Mouse (Mus musculus) liver, adult 2 months (tissue): Measurements from ENCODE around the gene Grik2. TPM values are rescaled to one million over a fixed set of nuclear protein-coding genes. Genes with fewer than 3 reads are reported as not detected.
"Not testable (repeated sequence)": the region's sequence is repeated elsewhere in the genome, so short reads cannot be mapped to it uniquely, and the experiment has no call there.

Experiments used
- DNase-seq: peaks from one replicate; pipeline ENCODE4 v3.0.0-alpha.2; 2011; ENCODE audit warnings: low read depth, low spot score; ENCODE audit errors: extremely low read depth
- H3K27ac ChIP-seq: fragments of 200-500 bp; replicated peaks from 2 replicates; pipeline ENCODE4 v1.5.1; 2012; ENCODE audit warnings: low read depth, mild to moderate bottlenecking, control low read depth, inconsistent platforms, low read length; ENCODE audit not compliant: insufficient read depth
- H3K27me3 ChIP-seq: fragments of 200-500 bp; 2 replicates; pipeline ENCODE4 v1.6.1; 2012; ENCODE audit warnings: mild to moderate bottlenecking, moderate library complexity, low read length, inconsistent platforms; ENCODE audit not compliant: control insufficient read depth, insufficient read depth
- H3K36me3 ChIP-seq: fragments of 200-500 bp; 2 replicates; pipeline ENCODE4 v1.6.1; 2012; ENCODE audit warnings: low read length, inconsistent platforms; ENCODE audit not compliant: control insufficient read depth, insufficient read depth
- H3K4me1 ChIP-seq: fragments of 200-500 bp; 2 replicates; pipeline ENCODE4 v1.6.1; 2011; ENCODE audit warnings: low read length; ENCODE audit not compliant: control insufficient read depth, insufficient read depth
- H3K4me3 ChIP-seq: fragments of 200-500 bp; 2 replicates; pipeline ENCODE4 v1.5.1; 2011; ENCODE audit warnings: low read depth, mild to moderate bottlenecking, control low read depth, low read length, moderate library complexity; ENCODE audit not compliant: insufficient read depth
- H3K79me2 ChIP-seq: fragments of 200-500 bp; 2 replicates; pipeline ENCODE4 v1.6.1; 2012; ENCODE audit warnings: inconsistent platforms, mild to moderate bottlenecking, low read length, moderate library complexity; ENCODE audit not compliant: control insufficient read depth, insufficient read depth
- H3K9ac ChIP-seq: fragments of 200-500 bp; 2 replicates; pipeline ENCODE4 v1.6.1; 2012; ENCODE audit warnings: low read depth, mild to moderate bottlenecking, control low read depth, inconsistent platforms, low read length
- CTCF ChIP-seq: fragments of 200-500 bp; IDR thresholded peaks from 2 replicates; pipeline ENCODE4 v1.5.1; 2011; ENCODE audit warnings: low read depth, low read length, control low read depth
- POLR2A ChIP-seq: fragments of 200-500 bp; IDR thresholded peaks from 2 replicates; pipeline ENCODE4 v1.6.1; 2011; ENCODE audit warnings: low read length, control low read depth; ENCODE audit not compliant: insufficient read depth; ENCODE audit errors: extremely low read depth
- WGBS: fragments of 180-500 bp; shearing (Covaris S2); methylation state at CpG from one replicate; pipeline ENCODE4 v1.1.7; 2018; 5-methylcytosine and 5-hydroxymethylcytosine counted together
- polyA plus RNA-seq: library from polyadenylated mRNA; depleted of rRNA; stranded (reverse); fragments of >200 nt; gene quantifications from 2 replicates; pipeline ENCODE4 v1.2.3, GENCODE M21; 2012
- total RNA-seq: library from RNA; depleted of rRNA; stranded (reverse); fragments of >200 nt; gene quantifications from 2 replicates; pipeline ENCODE4 v1.2.3, GENCODE M21; 2014

The Grik2 gene
- total and polyA plus RNA-seq, 2 experiments = not detected

DNA sequence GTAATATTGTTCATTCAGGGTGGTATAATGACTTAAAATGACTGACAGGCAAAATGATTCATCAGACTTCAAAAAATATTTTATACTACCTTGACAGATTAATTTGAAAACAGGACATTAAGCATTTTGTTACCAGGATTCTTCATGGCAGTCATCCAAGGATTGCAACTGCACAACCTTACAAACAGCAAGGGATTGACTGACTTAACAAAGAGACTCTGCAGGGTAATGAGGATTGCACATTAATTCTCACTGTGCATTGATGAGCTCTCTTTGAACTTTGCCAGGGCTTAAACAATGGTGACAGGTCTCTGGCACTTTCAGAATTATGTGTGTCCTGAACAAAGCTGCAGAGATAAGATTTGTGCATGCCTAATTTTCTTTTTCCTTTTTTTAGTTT lies 466.2 kb downstream of the Grik2 start:
- TF ChIP-seq CTCF = no peak
- TF ChIP-seq POLR2A = no peak
- H3K79me2 ChIP-seq = no peaks in the 10 kb centered on the region
- no peaks in the 10 kb centered on the region for H3K27me3 ChIP-seq
- H3K4me3 ChIP-seq = no peak overlapping the region
- no peak overlapping the region for H3K9ac ChIP-seq
- no peak overlapping the region for H3K27ac ChIP-seq
- H3K36me3 ChIP-seq = no peaks in the 10 kb centered on the region
- no peak for DNase-seq
- no peaks in the 10 kb centered on the region for H3K4me1 ChIP-seq

DNA sequence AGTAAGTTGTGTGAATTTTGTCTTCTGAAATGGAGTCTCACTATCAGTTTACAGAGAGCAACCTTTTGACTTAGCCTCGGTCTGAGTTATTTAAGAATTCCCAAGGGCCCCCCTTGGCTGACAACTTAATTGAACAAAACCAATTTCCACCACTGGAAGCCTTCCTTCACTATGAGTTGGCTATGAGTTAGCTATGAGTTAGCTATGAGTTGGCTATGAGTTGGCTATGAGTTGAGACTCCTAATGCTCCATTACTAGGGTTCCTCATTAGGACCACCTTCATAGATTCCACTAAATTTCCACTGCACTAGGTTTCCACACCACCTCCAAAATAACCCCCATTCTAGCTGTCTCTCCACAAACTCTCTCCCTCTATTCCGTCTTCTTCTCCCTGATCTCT lies 468.7 kb downstream of the Grik2 start:
- H3K27ac ChIP-seq = no peak overlapping the region
- DNase-seq = no peak
- no peak overlapping the region for H3K4me3 ChIP-seq
- H3K36me3 ChIP-seq = no peaks in the 10 kb centered on the region
- no peaks in the 10 kb centered on the region for H3K4me1 ChIP-seq
- H3K79me2 ChIP-seq = no peaks in the 10 kb centered on the region
- no peak overlapping the region for H3K9ac ChIP-seq
- TF ChIP-seq CTCF (no peak), POLR2A (no peak)
- H3K27me3 ChIP-seq = no peaks in the 10 kb centered on the region
- 78% methylated on average over 2 of the region's 2 CpGs for WGBS

GRCm38 (mm10) chr10:49256247-49256939 lies 532.2 kb downstream of the Grik2 start:
- Histone ChIP-seq H3K4me1 (no peaks in the 10 kb centered on the region), H3K4me3 (no peak overlapping the region), H3K79me2 (no peaks in the 10 kb centered on the region), H3K9ac (no peak overlapping the region), H3K36me3 (no peaks in the 10 kb centered on the region), H3K27me3 (no peaks in the 10 kb centered on the region), H3K27ac (no peak overlapping the region)
- TF ChIP-seq POLR2A = no peak
- TF ChIP-seq CTCF = no peak
- no peak for DNase-seq
- WGBS = 38% methylated on average over 2 of the region's 2 CpGs

DNA sequence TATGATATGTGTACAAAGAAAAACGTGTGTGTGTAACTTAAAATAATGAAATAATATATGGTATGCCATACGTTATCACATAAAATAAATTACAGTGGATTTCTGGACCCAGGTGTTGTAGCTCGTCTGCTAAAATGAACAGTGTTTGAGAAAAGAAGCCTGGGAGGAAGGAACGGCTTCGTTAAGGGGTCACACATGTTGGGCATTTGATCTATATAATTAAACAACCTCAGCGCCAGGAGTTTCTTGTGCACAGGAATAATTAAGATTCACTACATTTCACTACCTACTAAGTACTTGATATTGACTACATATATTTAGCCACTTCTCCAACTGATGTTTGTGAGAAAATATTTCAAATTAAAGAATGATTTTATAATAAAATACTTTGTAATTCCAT lies 551.2 kb downstream of the Grik2 start:
- 77% methylated on average over 6 of the region's 6 CpGs for WGBS
- H3K27ac ChIP-seq, H3K27me3 ChIP-seq, H3K79me2 ChIP-seq, H3K36me3 ChIP-seq, H3K9ac ChIP-seq, H3K4me3 ChIP-seq, DNase-seq, H3K4me1 ChIP-seq: not testable (repeated sequence)

DNA sequence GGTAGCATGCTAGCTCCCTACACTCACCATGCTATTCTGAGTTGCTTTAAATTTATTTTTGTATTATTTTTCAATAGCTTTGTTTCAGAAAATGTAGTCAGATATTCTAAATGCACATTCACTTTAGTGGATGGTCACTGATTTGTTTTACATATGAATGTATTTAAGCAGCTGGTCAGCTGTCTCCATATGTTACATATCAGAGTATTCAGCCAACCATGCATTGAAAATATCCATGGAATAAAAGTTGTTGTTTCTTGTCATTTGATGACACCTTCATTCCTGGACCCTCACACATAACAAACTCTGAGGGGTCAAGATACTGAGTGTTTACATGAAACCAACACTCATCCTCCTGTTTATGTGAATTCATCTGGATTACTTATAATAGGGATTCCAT lies 551.7 kb downstream of the Grik2 start:
- not testable (repeated sequence) for H3K27ac ChIP-seq

GRCm38 (mm10) chr10:49220096-49220495 lies 568.5 kb downstream of the Grik2 start:
- 67% methylated on average over 1 of the region's 1 CpGs for WGBS

More for the DNA sequence above, 551.7 kb downstream of the Grik2 start:
- H3K4me3 ChIP-seq, H3K36me3 ChIP-seq, H3K79me2 ChIP-seq, H3K27me3 ChIP-seq, H3K9ac ChIP-seq, DNase-seq, H3K4me1 ChIP-seq: not testable (repeated sequence)

More at GRCm38 (mm10) chr10:49220096-49220495, 568.5 kb downstream of the Grik2 start:
- Histone ChIP-seq H3K4me1 (no peaks in the 10 kb centered on the region), H3K9ac (no peak overlapping the region), H3K27me3 (no peaks in the 10 kb centered on the region), H3K4me3 (no peak overlapping the region), H3K27ac (no peak overlapping the region), H3K79me2 (no peaks in the 10 kb centered on the region), H3K36me3 (no peaks in the 10 kb centered on the region)
- TF ChIP-seq CTCF (no peak), POLR2A (no peak)
- no peak for DNase-seq
